Mouse (Mus musculus): ENCODE measurements at regions not wholly inside any gene's neighbourhood (a gene's known extent, or its start where the extent isn't known, plus 50 kb on each side); places are given as distances from the start of the nearest gene placed in this dataset.
A peak's percentile ranks its signal among the peaks of the same experiment; 100 is the strongest.

DNA sequence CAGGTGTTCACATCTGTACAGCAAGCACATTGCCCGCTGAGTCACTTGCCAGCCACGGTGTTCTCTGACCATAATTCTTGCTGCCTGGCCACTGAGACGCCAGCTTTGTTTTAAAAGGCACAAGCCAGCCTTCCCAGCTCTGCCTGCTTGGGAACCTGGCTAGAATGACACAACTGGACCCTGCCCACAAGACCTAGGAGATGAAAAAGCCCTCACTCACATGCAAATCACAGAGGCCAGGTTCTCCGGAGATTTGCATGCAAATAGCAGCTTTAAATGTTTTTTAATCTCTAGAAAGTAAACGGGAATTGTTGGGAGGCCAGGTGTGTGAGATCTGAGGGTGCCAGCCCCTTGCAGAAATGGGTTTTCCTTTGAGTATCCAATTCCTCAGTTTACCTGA lies 71.9 kb downstream of the 1810010D01Rik start:
- no peak for DNase-seq

DNA sequence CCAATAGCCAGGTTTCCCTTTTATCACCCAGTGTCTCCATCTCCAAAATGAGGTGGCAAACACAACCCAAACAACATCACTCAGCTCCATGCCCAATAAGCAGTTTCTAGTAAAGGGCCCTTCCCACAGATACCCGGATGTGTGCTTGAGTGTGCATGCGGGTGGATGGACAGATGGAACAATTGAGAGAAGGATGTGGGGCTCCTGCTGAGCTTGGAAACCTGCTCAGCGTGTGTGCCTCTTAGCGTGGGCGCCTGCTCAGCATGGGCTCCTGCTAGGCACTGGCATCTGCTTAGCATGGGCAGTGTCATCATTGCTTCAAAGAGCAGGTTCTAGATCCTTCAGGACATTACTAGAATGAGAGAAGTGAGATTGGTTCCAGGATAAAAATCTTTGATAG lies 75.4 kb downstream of the 1810010D01Rik start:
- no peak for DNase-seq

DNA sequence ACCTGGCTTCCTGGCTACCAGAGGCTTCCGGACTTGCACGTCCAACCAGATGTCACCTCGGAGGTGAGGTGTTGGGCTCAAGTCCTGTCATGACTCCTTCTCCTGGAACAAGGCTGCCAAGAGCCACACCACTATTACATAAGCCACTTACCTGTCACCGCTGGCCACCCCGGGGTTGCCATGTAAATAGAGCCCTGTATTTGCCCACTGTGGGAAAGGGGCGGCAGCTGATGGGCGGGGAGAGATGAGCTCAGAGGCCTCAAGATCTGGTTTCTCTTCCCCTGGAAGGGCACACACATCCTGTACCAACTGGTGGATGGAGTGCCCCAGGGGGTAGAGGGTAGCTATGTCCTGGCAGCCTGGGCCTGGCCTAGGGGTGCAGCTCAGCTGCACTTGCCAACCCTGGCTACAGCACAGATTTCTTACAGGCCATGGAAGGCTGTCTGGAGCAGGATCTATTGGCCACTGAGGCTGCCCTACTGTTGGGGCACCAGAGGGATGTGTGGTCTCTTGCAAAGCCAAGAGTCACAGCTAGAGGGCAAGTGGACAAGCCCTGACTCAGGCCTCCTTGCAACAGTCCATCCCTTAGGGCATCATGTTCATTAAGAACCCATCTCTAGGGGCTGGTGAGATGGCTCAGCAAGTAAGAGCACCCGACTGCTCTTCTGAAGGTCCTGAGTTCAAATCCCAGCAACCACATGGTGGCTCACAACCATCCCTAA lies 76.3 kb downstream of the 1810010D01Rik start:
- DNase-seq, result no peak

DNA sequence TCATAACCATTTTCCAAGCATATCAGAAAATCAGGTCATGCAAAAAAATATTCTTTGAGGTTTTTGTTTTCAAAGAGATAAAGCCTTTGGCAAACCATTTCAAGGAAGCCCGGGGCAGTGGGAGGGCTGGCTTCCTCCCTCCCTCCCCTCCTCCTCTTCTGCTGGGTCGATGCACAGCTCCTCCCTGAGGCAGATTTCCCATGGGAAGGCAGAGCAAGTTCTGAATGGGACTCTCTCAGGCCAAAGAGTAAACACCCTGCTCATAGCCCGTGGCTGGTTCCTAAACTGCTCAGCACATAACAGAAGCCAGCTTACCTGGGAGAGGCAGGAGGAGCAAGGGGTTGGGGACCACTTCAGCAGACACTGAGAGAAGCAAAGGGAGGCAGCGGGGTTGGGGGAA lies 77.9 kb downstream of the 1810010D01Rik start:
- no peak for DNase-seq

DNA sequence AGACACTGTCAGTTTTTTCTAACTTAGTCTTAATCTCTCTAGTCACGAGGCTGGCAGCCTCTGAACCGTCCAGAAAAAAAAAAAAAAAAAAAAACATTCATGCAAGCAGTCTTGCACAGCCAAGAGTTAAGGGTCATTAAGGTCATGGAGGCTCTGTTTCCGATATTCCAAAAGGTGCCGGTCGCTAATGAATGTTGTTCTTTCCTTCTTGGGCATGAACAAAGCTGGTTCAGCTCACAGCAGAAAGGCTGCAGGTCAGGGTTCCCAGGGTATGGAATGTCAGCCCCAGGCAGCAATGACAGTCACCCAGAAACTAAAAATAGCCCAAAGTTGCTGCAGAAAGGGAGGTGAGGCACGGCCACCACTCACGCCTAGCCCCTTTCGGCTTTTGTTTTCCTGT lies 80.3 kb downstream of the 1810010D01Rik start:
- no peak for DNase-seq

- no peak for DNase-seq
Measured at GRCm38 (mm10) chr7:145127180-145127579, 80.7 kb downstream of the 1810010D01Rik start.

- DNase-seq, result no peak
Measured at GRCm38 (mm10) chr7:145123996-145124601, 83.8 kb downstream of the 1810010D01Rik start.

- DNase-seq, result no peak
Measured at GRCm38 (mm10) chr7:145122471-145122870, 85.4 kb downstream of the 1810010D01Rik start.

GRCm38 (mm10) chr7:145118406-145118805 lies 89.5 kb downstream of the 1810010D01Rik start:
- no peak for DNase-seq

DNA sequence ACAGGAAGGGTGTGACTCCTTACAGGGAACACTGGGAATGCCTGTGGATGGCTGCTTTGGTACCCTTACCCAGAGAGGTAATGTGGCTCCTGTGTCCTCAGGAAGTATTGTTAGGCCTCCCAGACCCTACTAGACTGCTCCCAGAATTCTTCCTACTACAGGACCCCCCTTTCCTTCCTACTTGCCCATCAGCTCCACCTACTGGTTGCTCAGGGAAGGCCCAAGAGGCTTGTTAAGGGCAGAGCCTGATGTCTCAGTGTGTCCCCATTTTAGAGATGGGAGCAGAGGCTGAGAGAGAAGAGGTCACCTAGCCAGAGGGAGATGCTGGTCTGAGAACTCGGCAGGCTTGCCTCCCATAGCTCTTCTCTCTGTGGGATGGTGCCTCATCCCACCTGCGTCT lies 93.3 kb downstream of the 1810010D01Rik start:
- DNase-seq, result peak; percentile 43

- DNase-seq, result no peak
Measured at GRCm38 (mm10) chr7:145114145-145114544, 93.8 kb downstream of the 1810010D01Rik start.

DNA sequence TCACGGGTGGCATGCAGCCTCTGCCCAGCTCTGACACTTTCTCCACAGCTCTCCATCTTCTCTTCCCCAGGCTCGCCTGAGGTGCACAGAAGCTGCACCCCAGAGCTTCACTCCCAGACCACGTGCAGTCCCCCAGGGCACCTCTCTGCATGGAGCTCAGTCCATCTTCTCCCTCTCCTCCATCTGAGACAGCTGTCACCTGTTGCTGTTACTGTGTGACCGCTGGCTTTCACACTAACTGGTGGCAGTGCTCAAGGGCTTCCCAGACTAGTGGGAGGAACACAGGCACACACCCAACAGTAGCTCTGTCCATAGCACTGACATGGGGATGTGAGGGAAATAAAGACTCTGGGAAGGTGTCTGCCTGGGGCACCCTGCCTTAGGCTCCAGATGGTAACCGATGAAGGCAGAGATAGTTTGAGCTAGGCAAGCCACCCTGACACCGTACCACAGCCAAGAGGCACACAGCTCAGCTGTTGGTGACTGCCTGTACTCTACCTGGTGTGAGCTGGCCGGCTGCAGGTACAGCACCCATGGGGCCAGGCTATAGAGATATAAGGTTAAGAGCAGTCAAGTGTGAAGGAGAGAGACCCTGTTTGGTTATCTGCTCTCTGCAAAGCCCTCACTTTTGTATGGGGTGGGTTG lies 94.9 kb downstream of the 1810010D01Rik start:
- no peak for DNase-seq

DNA sequence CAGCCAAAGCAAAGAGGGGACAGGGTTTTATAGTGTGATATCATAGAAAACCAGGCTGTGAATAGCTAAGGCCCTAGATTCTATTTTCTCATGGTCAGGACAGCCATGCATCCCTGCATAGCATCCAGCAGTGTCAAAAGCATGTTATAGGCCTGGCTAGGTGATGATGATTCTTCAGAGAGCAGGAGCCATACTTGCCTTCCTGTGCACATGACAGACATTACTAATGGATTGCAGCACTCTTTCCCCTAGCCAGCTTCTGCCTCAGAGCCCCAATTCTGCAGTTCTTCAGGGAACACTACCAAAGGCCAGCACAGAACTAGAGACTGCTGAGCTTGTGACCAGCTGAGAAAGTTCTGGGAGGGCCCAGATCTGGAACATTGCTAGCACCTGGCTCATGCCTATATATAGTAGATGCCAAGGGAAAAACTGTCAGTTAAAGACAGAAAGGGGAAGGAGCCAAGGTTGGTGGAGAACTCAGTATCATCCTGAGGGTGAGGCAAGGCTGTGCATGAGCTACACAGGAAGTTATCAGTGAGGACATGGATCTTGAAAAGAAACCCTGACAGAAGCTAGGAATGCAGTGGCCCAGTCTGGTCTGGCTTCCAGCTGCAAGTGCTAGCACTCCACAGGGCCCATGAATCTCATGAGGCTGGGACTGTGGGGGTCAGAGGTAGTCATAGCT lies 95.6 kb downstream of the 1810010D01Rik start:
- DNase-seq, result no peak

- peak; percentile 53 for DNase-seq
Measured at GRCm38 (mm10) chr7:145111252-145112131, 96.4 kb downstream of the 1810010D01Rik start.

DNA sequence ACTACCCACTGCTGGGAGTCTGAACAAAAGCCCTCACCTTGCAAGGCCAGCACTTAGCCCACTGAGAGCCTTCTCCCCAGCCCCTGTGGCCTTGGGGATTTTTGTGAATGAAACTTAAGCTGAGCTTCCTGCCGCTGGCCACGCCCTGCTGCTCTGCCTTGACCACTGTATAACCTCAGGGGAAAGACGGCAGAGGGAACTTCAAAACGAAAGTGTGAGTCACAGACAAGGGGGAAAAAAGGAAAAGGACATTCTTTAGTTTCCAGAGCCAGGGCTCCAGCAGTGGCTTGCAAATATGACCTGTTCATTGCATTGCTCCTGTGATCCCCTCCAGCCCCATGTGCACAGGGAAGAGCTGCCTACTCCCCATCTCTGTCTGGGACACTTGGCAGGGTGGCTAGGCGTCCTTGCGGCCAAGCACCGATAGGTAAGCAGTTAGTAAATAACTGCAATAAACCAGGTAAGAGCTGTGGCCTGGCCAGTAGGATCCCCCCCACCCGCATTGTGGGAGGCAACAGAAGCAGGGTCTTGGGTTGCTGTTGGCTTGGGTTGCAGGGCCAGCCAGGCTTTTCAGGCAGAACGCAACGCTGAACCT lies 97.2 kb downstream of the 1810010D01Rik start:
- peak; percentile 42 for DNase-seq

GRCm38 (mm10) chr7:145110028-145110427 lies 97.9 kb downstream of the 1810010D01Rik start:
- no peak for DNase-seq

DNA sequence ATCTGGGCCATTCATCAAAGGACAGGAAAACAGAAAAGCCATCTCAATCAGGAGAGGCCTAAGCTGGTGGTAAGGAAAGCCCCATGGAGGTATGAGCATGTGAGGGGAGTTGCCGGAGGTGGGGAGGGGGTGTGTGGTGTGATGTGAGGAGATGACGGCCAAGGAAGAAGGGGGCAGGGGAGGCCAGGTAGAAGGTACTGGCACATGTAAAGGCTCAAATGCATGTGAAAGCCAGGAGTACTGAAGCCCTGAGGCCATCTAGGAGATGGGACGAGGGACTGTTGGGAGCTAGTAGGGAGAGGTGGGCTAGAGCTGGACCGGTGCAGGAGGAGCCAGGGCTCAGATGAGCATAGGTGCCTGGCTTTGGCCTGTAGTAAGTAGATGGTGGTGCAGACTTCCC lies 98.4 kb downstream of the 1810010D01Rik start:
- DNase-seq, result no peak

DNA sequence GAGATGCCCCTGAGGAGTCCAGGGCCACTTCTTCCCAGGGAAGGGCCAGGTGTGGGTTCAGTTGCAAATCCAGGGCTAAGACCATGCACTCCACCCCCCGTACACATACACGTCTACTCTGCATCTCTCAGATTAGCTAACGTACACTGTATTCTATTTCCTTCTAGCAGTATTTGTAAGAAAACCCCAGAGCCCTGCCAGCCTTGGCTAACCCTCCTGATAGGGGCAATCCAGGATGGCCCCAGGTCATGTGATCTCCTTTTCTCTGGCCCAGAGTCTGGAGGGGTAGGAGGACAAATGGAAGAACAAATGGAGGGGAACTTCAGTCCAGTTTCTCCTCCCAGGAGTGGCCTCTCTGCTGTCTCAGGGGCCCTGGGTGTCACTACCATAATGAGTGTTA lies 98.9 kb downstream of the 1810010D01Rik start:
- no peak for DNase-seq

- no peak for DNase-seq
Measured at GRCm38 (mm10) chr7:145107575-145108170, 100.2 kb downstream of the 1810010D01Rik start.

DNA sequence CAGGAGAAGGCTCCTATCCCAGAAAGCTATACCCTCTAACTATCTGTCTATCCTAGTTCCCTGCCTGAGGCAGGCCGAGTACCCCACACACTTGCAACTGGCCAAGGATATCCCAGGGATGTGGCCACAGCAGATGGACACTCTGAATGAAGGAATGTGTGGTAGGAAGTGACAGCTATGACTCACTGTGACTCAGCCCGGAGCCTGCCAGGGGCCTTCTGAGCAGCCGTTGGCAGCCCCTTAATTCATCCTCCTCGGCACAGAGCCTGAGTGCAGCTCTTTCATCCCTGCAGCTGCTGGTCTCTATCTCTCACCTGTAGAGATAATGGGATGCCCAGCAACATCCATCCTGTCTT lies 101.4 kb downstream of the 1810010D01Rik start:
- DNase-seq, result no peak

DNA sequence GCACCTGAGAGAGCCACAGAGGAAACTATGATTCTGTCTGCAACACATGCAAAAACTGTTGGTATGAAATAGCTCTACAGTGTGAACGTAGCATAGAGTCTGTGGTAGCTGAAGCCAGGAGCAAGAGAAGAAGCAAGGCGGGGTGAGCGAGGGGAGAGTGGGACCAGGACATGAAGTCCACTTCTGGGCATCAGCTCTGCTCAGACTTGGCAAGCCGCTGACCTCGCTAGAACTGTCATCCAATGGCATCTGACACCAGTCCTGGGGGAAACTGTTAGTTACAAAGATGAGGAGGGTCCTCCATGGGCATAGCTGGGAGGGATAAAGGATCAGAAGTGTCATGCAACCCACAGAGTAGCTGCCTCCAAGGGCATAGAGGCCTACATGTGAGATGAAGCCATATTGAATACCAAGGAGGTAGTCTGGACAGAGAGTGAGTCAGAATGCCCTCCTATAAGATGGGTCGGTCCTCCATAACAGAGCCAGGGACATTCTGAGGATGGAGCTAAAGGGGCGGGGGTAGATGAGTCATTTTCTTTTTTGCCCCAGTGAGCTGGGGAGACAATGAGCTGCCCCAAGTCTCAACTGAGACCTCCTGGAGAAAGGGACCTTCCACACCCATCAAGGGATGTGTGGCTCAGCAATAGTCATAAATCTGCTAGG lies 102.0 kb downstream of the 1810010D01Rik start:
- no peak for DNase-seq

Data from liver (tissue).